ENCODE assay signal across 9 mouse cellular contexts in the genomic region with DNA sequence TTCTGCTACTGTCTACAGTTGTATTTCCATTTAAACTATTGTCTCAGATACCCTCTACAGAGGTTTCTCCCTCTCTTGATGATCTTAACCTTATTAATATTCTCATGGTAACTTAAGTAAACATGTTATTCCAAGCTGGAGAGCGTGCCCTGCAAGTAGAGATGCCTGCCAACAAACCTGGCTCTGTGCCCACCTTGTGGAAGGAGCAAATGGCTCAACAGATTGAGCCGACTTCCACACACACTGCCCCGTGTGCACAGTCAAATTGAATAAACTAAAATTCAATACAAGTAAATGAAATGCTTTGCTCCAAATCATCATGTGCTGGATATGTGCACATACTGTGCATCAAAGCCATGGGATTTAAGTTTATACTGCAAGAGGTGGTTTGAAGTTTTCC. TPM values are rescaled to one million over a fixed set of nuclear protein-coding genes. Genes with fewer than 3 reads are reported as not detected.
DNase-seq lines count a peak whose midpoint lies in the region; ATAC-seq and TF ChIP-seq lines count a peak whose summit lies in the region.
"Had no signal": no experiment of that assay in that cellular context is flagged by ENCODE, and none has a peak within 500 bp of the region (broad histone marks: within the 10 kb centered on the region; RNA-seq: fewer than 3 reads in every experiment).

No protein-coding gene starts in this region.

- no peak overlapping the region for H3K9ac ChIP-seq in midbrain, postnatal 0 days (replicated peaks; ENCODE audit: low read length, poor library complexity, severe bottlenecking)
- no peak overlapping the region for H3K9ac ChIP-seq in midbrain, embryonic 11.5 days (ENCODE audit: low read length)
- H3K9ac ChIP-seq: liver, embryonic 13.5 days had no signal

- H3K36me3 ChIP-seq in midbrain, postnatal 0 days (ENCODE audit: insufficient read depth, low read length) = no peaks in the 10 kb centered on the region
- H3K36me3 ChIP-seq in midbrain, embryonic 11.5 days (ENCODE audit: control insufficient read depth, insufficient read depth, low read length) = no peaks in the 10 kb centered on the region
- H3K36me3 ChIP-seq in limb, embryonic 10.5 days = no peaks in the 10 kb centered on the region
- H3K36me3 ChIP-seq: liver, embryonic 13.5 days had no signal

- no peak overlapping the region for H3K27ac ChIP-seq in midbrain, postnatal 0 days (ENCODE audit: low read depth, low read length)
- no peak overlapping the region for H3K27ac ChIP-seq in midbrain, embryonic 11.5 days (ENCODE audit: low read depth, low read length)
- no peak overlapping the region for H3K27ac ChIP-seq in limb, embryonic 10.5 days
- H3K27ac ChIP-seq: liver, embryonic 13.5 days had no signal

- ATAC-seq in midbrain, postnatal 0 days (ENCODE audit: low FRiP score) = no peak
- ATAC-seq in midbrain, embryonic 11.5 days (ENCODE audit: low FRiP score) = no peak
- ATAC-seq in activated CD4-positive, CD25-positive, alpha-beta regulatory T cell, adult 4 months = no peak

- H3K4me1 ChIP-seq in midbrain, postnatal 0 days (ENCODE audit: insufficient read depth, low read length) = no peaks in the 10 kb centered on the region
- H3K4me1 ChIP-seq in midbrain, embryonic 11.5 days (ENCODE audit: control insufficient read depth, insufficient read depth, low read length) = no peaks in the 10 kb centered on the region
- no peaks in the 10 kb centered on the region for H3K4me1 ChIP-seq in limb, embryonic 10.5 days
- H3K4me1 ChIP-seq: liver, embryonic 13.5 days had no signal

- DNase-seq in midbrain, postnatal 0 days (ENCODE audit: low spot score) = peak; percentile 77
- no peak for DNase-seq in midbrain, embryonic 11.5 days (ENCODE audit: low spot score, missing footprints)
- peak; percentile 94 for DNase-seq in cerebellum, adult 18-20 months
- peak; percentile 32 to 68 for DNase-seq in gastrocnemius, postnatal 4 days (ENCODE audit: low spot score in 2 of 2)
- DNase-seq in left cerebral cortex, postnatal 25 days (ENCODE audit: low spot score in 2 of 2) = peak; percentile 22 to 42
- DNase-seq in skeletal muscle tissue, adult 2 months (ENCODE audit: low read depth, low spot score) = peak; percentile 43
- no peak for DNase-seq in limb, embryonic 10.5 days (ENCODE audit: low spot score)
- DNase-seq: liver, embryonic 13.5 days had no signal

- no peaks in the 10 kb centered on the region for H3K27me3 ChIP-seq in midbrain, postnatal 0 days (ENCODE audit: insufficient read depth, low read length)
- no peaks in the 10 kb centered on the region for H3K27me3 ChIP-seq in midbrain, embryonic 11.5 days (ENCODE audit: control insufficient read depth, insufficient read depth, low read length)
- H3K27me3 ChIP-seq in limb, embryonic 10.5 days (ENCODE audit: low read depth, poor library complexity, severe bottlenecking) = no peaks in the 10 kb centered on the region
- H3K27me3 ChIP-seq: liver, embryonic 13.5 days had no signal

- WGBS in midbrain, postnatal 0 days = 45% methylated on average over 3 of the region's 3 CpGs
- 83% methylated on average over 3 of the region's 3 CpGs for WGBS in midbrain, embryonic 11.5 days
- WGBS in limb, embryonic 10.5 days = 84% methylated on average over 3 of the region's 3 CpGs

- intact Hi-C loops in left cerebral cortex, postnatal 25 days (cut with DNase I) = no loop called here

- no peak overlapping the region for H3K4me3 ChIP-seq in midbrain, postnatal 0 days (ENCODE audit: low read depth, low read length)
- H3K4me3 ChIP-seq in midbrain, embryonic 11.5 days (ENCODE audit: low read depth, low read length) = no peak overlapping the region
- no peak overlapping the region for H3K4me3 ChIP-seq in limb, embryonic 10.5 days
- H3K4me3 ChIP-seq: liver, embryonic 13.5 days had no signal

- H3K9me3 ChIP-seq in midbrain, postnatal 0 days (ENCODE audit: low read length) = no peaks in the 10 kb centered on the region
- no peaks in the 10 kb centered on the region for H3K9me3 ChIP-seq in midbrain, embryonic 11.5 days (ENCODE audit: control insufficient read depth, low read length)
- no peaks in the 10 kb centered on the region for H3K9me3 ChIP-seq in limb, embryonic 10.5 days (replicated peaks)
- H3K9me3 ChIP-seq: liver, embryonic 13.5 days had no signal

- no peak overlapping the region for H3K4me2 ChIP-seq in midbrain, postnatal 0 days (ENCODE audit: low read depth, low read length, poor library complexity, severe bottlenecking)
- H3K4me2 ChIP-seq in midbrain, embryonic 11.5 days = no peak overlapping the region
- H3K4me2 ChIP-seq: liver, embryonic 13.5 days had no signal

- no peak for TF ChIP-seq CTCF in midbrain, postnatal 0 days (IDR thresholded peaks at IDR 0.05)

RNA-seq across cellular contexts. Expression of a gene that starts 14.1 kb away (rescaled TPM):
- total RNA-seq in midbrain, postnatal 0 days (2014; rRNA removed) = 0.33 and 0.52 TPM in 2 replicates
- 1.4 and 1.9 TPM in 2 replicates for polyA plus RNA-seq in midbrain, postnatal 0 days (2015; fragmentation: Nextera tagmentation; extraction: Ambion mirVana)
- 0.11 and 0.31 TPM in 2 replicates for polyA plus RNA-seq in midbrain, embryonic 11.5 days (2014; fragmentation: Nextera tagmentation; extraction: Ambion mirVana)
- not detected for total RNA-seq in gastrocnemius, postnatal 4 days (2021)
- total RNA-seq in left cerebral cortex, postnatal 25 days (2021) = under 1 TPM in 1 of 2 experiments, not detected in 1; 0.25 TPM
- 0.20 TPM in 1 of 2 replicates, not detected in the other for polyA plus RNA-seq in limb, embryonic 10.5 days (2016; fragmentation: Nextera tagmentation; extraction: Ambion mirVana)
- polyA plus RNA-seq in activated CD4-positive, CD25-positive, alpha-beta regulatory T cell, adult 4 months (2017; shearing (Covaris generic)) = 10 to 100 TPM; 32.4 to 41.6 TPM
- polyA plus RNA-seq: liver, embryonic 13.5 days had no signal

RNA-seq across cellular contexts. Expression of a gene that starts 40.0 kb away (rescaled TPM):
- 47.2 and 51.5 TPM in 2 replicates for total RNA-seq in midbrain, postnatal 0 days (2014; rRNA removed)
- 42.1 and 44.0 TPM in 2 replicates for polyA plus RNA-seq in midbrain, postnatal 0 days (2015; fragmentation: Nextera tagmentation; extraction: Ambion mirVana)
- 89.9 and 92.4 TPM in 2 replicates for polyA plus RNA-seq in midbrain, embryonic 11.5 days (2014; fragmentation: Nextera tagmentation; extraction: Ambion mirVana)
- 10 to 100 TPM; 44.9 to 45.3 TPM for total RNA-seq in gastrocnemius, postnatal 4 days (2021)
- total RNA-seq in left cerebral cortex, postnatal 25 days (2021) = 10 to 100 TPM; 62.3 to 64.3 TPM
- 85.7 and 97.8 TPM in 2 replicates for polyA plus RNA-seq in limb, embryonic 10.5 days (2016; fragmentation: Nextera tagmentation; extraction: Ambion mirVana)
- 100 to 1,000 TPM; 227 to 271 TPM for polyA plus RNA-seq in activated CD4-positive, CD25-positive, alpha-beta regulatory T cell, adult 4 months (2017; shearing (Covaris generic))

Comparison
In these comparisons a context has a peak if more than half of its experiments do, and no peak if none do; other contexts are left out.
1. DNase-seq: peak in midbrain, postnatal 0 days (single experiment), cerebellum, adult 18-20 months (2 of 2), gastrocnemius, postnatal 4 days (2 of 2), left cerebral cortex, postnatal 25 days (2 of 2) and skeletal muscle tissue, adult 2 months (single experiment); none in midbrain, embryonic 11.5 days (single experiment) and limb, embryonic 10.5 days (single experiment).
2. RNA of a gene that starts 14.1 kb away (polyA plus RNA-seq): 32.4 to 41.6 TPM in activated CD4-positive, CD25-positive, alpha-beta regulatory T cell, adult 4 months; 1.4 to 1.9 TPM in midbrain, postnatal 0 days, 0.11 to 0.31 TPM in midbrain, embryonic 11.5 days and 0.20 TPM in limb, embryonic 10.5 days; every median in the first group is over 10 times any median in the second.